Mouse (Mus musculus): ENCODE results near the gene Nav2. TPM values are rescaled to one million over a fixed set of nuclear protein-coding genes. Genes with fewer than 3 reads are reported as not detected.

Nav2 gene
- total RNA-seq, 2 experiments from 2014 or later, result 200 to 220 TPM

Other genes starting within 250 kb of the Nav2 start
- 10 to 100 TPM; 29.9 to 32.6 TPM for gene Zdhhc13, start 119.7 kb upstream of the Nav2 start, total RNA-seq (2021)
- gene Csrp3, start 60.7 kb upstream of the Nav2 start, total RNA-seq (2021), result not detected
- 1 to 10 TPM; 3.2 to 4.4 TPM for gene E2f8, start 27.1 kb upstream of the Nav2 start, total RNA-seq (2021)

Measured in left cerebral cortex, postnatal 4 days (tissue).